Mouse (Mus musculus): ENCODE results near the gene Cltc. TPM values are rescaled to one million over a fixed set of nuclear protein-coding genes. Genes with fewer than 3 reads are reported as not detected.
"Not testable (repeated sequence)": the region's sequence is repeated elsewhere in the genome, so short reads cannot be mapped to it uniquely, and the experiment has no call there.

Cltc gene
- polyA plus RNA-seq, 1 experiment from 2014 or later, result 143 TPM

DNA sequence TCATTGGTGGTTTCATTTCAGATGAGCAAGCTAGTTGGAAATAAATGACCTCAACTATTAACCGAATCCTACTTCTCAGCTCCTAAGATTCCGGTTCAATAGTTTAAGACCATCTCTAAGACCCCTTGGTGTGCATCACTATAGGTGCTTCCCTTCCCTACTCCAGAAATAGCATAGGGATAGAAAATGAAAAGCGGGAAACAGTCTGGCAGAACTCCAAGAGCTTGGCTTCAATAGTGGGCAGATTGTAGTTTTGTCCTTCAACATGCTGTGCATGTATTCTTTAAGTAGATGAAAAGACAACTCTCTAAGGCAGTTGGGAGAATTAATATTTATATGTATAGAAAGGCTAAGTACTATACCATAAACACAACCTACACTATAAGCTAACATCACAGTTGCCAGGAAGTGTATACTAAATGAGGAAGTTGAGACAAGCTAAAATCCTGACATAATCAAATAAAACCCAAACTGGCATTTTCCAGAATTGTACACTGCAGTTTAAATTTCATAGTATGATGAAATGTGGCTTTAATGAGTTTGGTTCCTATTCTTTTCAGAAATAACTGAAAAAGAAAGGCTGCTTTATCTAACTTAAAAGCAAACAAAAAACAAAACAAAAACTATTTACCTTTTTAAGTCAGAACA lies 7.5 kb downstream of the Cltc start:
- Histone ChIP-seq H3K9ac (ENCODE audit: low read length) (no peak overlapping the region), H3K27ac (replicated peaks; ENCODE audit: low read depth, low read length) (no peak overlapping the region)
- ATAC-seq (ENCODE audit: insufficient number of reproducible peaks, low FRiP score, low TSS enrichment, low read depth), result no peak

GRCm38 (mm10) chr11:86745634-86746404 lies 11.5 kb downstream of the Cltc start:
- no peak overlapping the region for H3K4me3 ChIP-seq (ENCODE audit: low read depth, low read length)
- no peak for ATAC-seq (ENCODE audit: insufficient number of reproducible peaks, low FRiP score, low TSS enrichment, low read depth)
- no peaks in the 10 kb centered on the region for H3K36me3 ChIP-seq (ENCODE audit: control insufficient read depth, insufficient read depth, low read length)
- H3K4me2 ChIP-seq (ENCODE audit: low read depth, severe bottlenecking), result no peak overlapping the region
- no peaks in the 10 kb centered on the region for H3K4me1 ChIP-seq (ENCODE audit: control insufficient read depth, insufficient read depth, low read length)
- H3K9me3 ChIP-seq (ENCODE audit: control insufficient read depth, low read length), result no peaks in the 10 kb centered on the region
- WGBS, result 81% methylated on average over 3 of the region's 3 CpGs
- no peak overlapping the region for H3K9ac ChIP-seq (ENCODE audit: low read length)
- DNase-seq (ENCODE audit: low spot score), result no peak
- H3K27ac ChIP-seq (replicated peaks; ENCODE audit: low read depth, low read length), result no peak overlapping the region
- no peaks in the 10 kb centered on the region for H3K27me3 ChIP-seq (ENCODE audit: control insufficient read depth, insufficient read depth, low read length)

More for the DNA sequence above, 7.5 kb downstream of the Cltc start:
- H3K9me3 ChIP-seq (ENCODE audit: control insufficient read depth, low read length), result no peaks in the 10 kb centered on the region
- H3K4me3 ChIP-seq (ENCODE audit: low read depth, low read length), result no peak overlapping the region
- no peaks in the 10 kb centered on the region for H3K4me1 ChIP-seq (ENCODE audit: control insufficient read depth, insufficient read depth, low read length)
- 92% methylated on average over 3 of the region's 3 CpGs for WGBS
- H3K36me3 ChIP-seq (ENCODE audit: control insufficient read depth, insufficient read depth, low read length), result no peaks in the 10 kb centered on the region; the same call in 1 of the 2 replicates
- no peaks in the 10 kb centered on the region for H3K27me3 ChIP-seq (ENCODE audit: control insufficient read depth, insufficient read depth, low read length)
- no peak for DNase-seq (ENCODE audit: low spot score)
- H3K4me2 ChIP-seq (ENCODE audit: low read depth, severe bottlenecking), result no peak overlapping the region

GRCm38 (mm10) chr11:86742605-86743004 lies 14.8 kb downstream of the Cltc start:
- Histone ChIP-seq H3K4me2 (ENCODE audit: low read depth, severe bottlenecking) (no peak overlapping the region), H3K27me3 (ENCODE audit: control insufficient read depth, insufficient read depth, low read length) (no peaks in the 10 kb centered on the region), H3K9me3 (ENCODE audit: control insufficient read depth, low read length) (no peaks in the 10 kb centered on the region), H3K4me3 (ENCODE audit: low read depth, low read length) (no peak overlapping the region), H3K9ac (ENCODE audit: low read length) (no peak overlapping the region), H3K27ac (replicated peaks; ENCODE audit: low read depth, low read length) (no peak overlapping the region), H3K36me3 (ENCODE audit: control insufficient read depth, insufficient read depth, low read length) (no peaks in the 10 kb centered on the region), H3K4me1 (ENCODE audit: control insufficient read depth, insufficient read depth, low read length) (no peaks in the 10 kb centered on the region)
- WGBS, result 81% methylated on average over 2 of the region's 2 CpGs
- DNase-seq (ENCODE audit: low spot score) (no peak), ATAC-seq (ENCODE audit: insufficient number of reproducible peaks, low FRiP score, low TSS enrichment, low read depth) (no peak)

DNA sequence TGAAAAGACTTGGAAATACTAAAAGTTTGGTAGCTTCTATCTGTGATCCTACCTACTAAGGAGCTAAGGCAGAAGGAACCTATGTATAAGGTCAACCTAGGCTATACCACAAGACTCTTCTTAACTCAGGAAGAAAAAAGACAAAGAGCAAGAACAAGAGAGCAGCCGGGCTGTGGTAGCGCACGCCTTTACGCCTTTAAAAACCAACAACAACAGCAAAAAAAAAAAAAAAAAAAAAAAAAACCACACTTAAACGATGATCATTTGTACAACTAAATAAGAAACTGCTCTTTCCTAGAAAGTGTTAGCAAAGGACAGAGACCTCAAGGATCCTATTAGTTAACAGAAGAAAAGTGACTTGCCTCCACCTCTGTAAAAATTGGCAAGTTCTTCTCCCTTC lies 15.9 kb downstream of the Cltc start:
- H3K4me3 ChIP-seq (ENCODE audit: low read depth, low read length), result no peak overlapping the region
- DNase-seq (ENCODE audit: low spot score) (no peak), ATAC-seq (ENCODE audit: insufficient number of reproducible peaks, low FRiP score, low TSS enrichment, low read depth) (no peak)
- no peaks in the 10 kb centered on the region for H3K27me3 ChIP-seq (ENCODE audit: control insufficient read depth, insufficient read depth, low read length)
- no peak overlapping the region for H3K9ac ChIP-seq (ENCODE audit: low read length)
- H3K4me2 ChIP-seq (ENCODE audit: low read depth, severe bottlenecking), result no peak overlapping the region
- no peaks in the 10 kb centered on the region for H3K9me3 ChIP-seq (ENCODE audit: control insufficient read depth, low read length)
- H3K4me1 ChIP-seq (ENCODE audit: control insufficient read depth, insufficient read depth, low read length), result no peaks in the 10 kb centered on the region
- H3K27ac ChIP-seq (replicated peaks; ENCODE audit: low read depth, low read length), result no peak overlapping the region
- H3K36me3 ChIP-seq (ENCODE audit: control insufficient read depth, insufficient read depth, low read length), result no peaks in the 10 kb centered on the region
- 97% methylated on average over 5 of the region's 5 CpGs for WGBS

- Histone ChIP-seq H3K4me1 (ENCODE audit: control insufficient read depth, insufficient read depth, low read length) (no peaks in the 10 kb centered on the region), H3K27ac (replicated peaks; ENCODE audit: low read depth, low read length) (no peak overlapping the region), H3K9ac (ENCODE audit: low read length) (no peak overlapping the region), H3K4me3 (ENCODE audit: low read depth, low read length) (no peak overlapping the region), H3K36me3 (ENCODE audit: control insufficient read depth, insufficient read depth, low read length) (no peaks in the 10 kb centered on the region), H3K9me3 (ENCODE audit: control insufficient read depth, low read length) (no peaks in the 10 kb centered on the region), H3K27me3 (ENCODE audit: control insufficient read depth, insufficient read depth, low read length) (no peaks in the 10 kb centered on the region), H3K4me2 (ENCODE audit: low read depth, severe bottlenecking) (no peak overlapping the region)
- DNase-seq (ENCODE audit: low spot score) (no peak), ATAC-seq (ENCODE audit: insufficient number of reproducible peaks, low FRiP score, low TSS enrichment, low read depth) (no peak)
- 87% methylated on average over 2 of the region's 2 CpGs for WGBS
Measured at GRCm38 (mm10) chr11:86739470-86739869, 17.9 kb downstream of the Cltc start.

DNA sequence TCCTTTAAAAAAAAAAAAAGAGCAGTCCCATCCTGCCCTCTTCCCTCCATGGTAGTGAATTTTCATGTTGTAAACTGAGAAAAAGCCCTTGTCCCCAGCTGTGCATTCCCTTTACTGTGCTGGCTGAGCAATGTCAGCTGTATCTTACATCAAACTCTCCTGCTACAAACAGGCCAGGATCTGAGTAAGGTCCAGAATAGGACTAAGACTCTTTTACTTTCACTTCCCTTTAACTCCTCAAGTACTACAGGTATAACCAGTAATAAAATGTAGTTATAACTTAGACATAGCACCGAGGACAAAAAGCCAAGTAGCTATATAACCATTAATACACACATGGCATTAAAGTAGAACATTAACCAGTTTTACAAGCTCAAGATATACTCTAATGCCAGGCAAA lies 18.4 kb downstream of the Cltc start:
- H3K4me1 ChIP-seq (ENCODE audit: control insufficient read depth, insufficient read depth, low read length), result no peaks in the 10 kb centered on the region
- no peak overlapping the region for H3K9ac ChIP-seq (ENCODE audit: low read length)
- no peak for ATAC-seq (ENCODE audit: insufficient number of reproducible peaks, low FRiP score, low TSS enrichment, low read depth)
- 92% methylated on average over 1 of the region's 1 CpGs for WGBS
- H3K4me3 ChIP-seq (ENCODE audit: low read depth, low read length), result no peak overlapping the region
- H3K4me2 ChIP-seq (ENCODE audit: low read depth, severe bottlenecking), result no peak overlapping the region
- H3K36me3 ChIP-seq (ENCODE audit: control insufficient read depth, insufficient read depth, low read length), result no peaks in the 10 kb centered on the region; the same call in 1 of the 2 replicates
- H3K27ac ChIP-seq (replicated peaks; ENCODE audit: low read depth, low read length), result no peak overlapping the region
- H3K27me3 ChIP-seq (ENCODE audit: control insufficient read depth, insufficient read depth, low read length), result no peaks in the 10 kb centered on the region
- no peak for DNase-seq (ENCODE audit: low spot score)
- no peaks in the 10 kb centered on the region for H3K9me3 ChIP-seq (ENCODE audit: control insufficient read depth, low read length)

GRCm38 (mm10) chr11:86738308-86738707 lies 19.1 kb downstream of the Cltc start:
- not testable (repeated sequence) for H3K9ac ChIP-seq (ENCODE audit: low read length); H3K27ac ChIP-seq (replicated peaks; ENCODE audit: low read depth, low read length); H3K4me2 ChIP-seq (ENCODE audit: low read depth, severe bottlenecking); H3K4me1 ChIP-seq (ENCODE audit: control insufficient read depth, insufficient read depth, low read length); H3K36me3 ChIP-seq (ENCODE audit: control insufficient read depth, insufficient read depth, low read length); H3K9me3 ChIP-seq (ENCODE audit: control insufficient read depth, low read length); H3K27me3 ChIP-seq (ENCODE audit: control insufficient read depth, insufficient read depth, low read length); DNase-seq (ENCODE audit: low spot score); ATAC-seq (ENCODE audit: insufficient number of reproducible peaks, low FRiP score, low TSS enrichment, low read depth); H3K4me3 ChIP-seq (ENCODE audit: low read depth, low read length)
- 65% methylated on average over 1 of the region's 1 CpGs for WGBS

DNA sequence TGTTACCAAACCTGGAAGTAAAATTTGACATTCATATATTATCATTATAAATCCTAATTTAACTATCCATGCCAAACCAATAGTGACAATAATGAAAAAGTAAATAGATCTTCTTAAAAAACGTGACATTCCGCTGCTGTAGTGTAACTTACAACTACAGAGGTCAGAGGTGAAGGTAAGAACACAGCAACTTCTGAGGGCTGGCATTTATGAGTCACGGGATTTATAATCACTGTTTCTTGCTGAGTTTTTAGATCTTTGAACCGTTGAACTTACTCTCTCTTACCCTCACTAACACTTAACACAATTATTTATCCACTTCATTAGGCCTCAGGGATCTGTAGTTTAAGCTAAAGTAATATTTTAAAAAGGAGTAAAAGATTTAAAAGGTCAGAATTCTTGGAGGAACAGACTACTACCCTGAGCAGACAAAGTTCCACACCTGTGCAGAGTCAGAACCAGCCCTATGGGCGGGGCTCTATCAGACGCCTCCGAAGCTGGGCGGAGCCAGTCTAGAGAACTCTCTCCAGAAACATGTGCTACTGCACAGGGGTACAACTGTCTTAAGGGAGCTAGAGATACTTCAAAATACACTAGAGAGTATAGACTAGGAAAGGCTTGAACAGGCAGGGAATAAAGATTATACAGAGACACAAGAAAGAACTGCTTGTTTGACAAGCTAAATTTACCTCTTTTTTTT lies 19.9 kb downstream of the Cltc start:
- no peaks in the 10 kb centered on the region; the same call in 1 of the 2 replicates for H3K36me3 ChIP-seq (ENCODE audit: control insufficient read depth, insufficient read depth, low read length)
- H3K4me2 ChIP-seq (ENCODE audit: low read depth, severe bottlenecking), result no peak overlapping the region
- no peaks in the 10 kb centered on the region for H3K27me3 ChIP-seq (ENCODE audit: control insufficient read depth, insufficient read depth, low read length)
- ATAC-seq (ENCODE audit: insufficient number of reproducible peaks, low FRiP score, low TSS enrichment, low read depth), result no peak
- no peak for DNase-seq (ENCODE audit: low spot score)
- H3K9ac ChIP-seq (ENCODE audit: low read length), result no peak overlapping the region
- no peaks in the 10 kb centered on the region for H3K4me1 ChIP-seq (ENCODE audit: control insufficient read depth, insufficient read depth, low read length)
- no peak overlapping the region for H3K4me3 ChIP-seq (ENCODE audit: low read depth, low read length)
- H3K27ac ChIP-seq (replicated peaks; ENCODE audit: low read depth, low read length), result no peak overlapping the region
- H3K9me3 ChIP-seq (ENCODE audit: control insufficient read depth, low read length), result no peaks in the 10 kb centered on the region
- WGBS, result 69% methylated on average over 8 of the region's 8 CpGs
